Mouse (Mus musculus): ENCODE measurements around the gene Wdr90.

- no peak for TF ChIP-seq POLR2A (IDR thresholded peaks at IDR 0.05; ENCODE audit: low read depth, low read length)
- TF ChIP-seq CTCF (IDR thresholded peaks at IDR 0.05; ENCODE audit: borderline replicate concordance, insufficient read depth, low read length), result no peak
Observed at GRCm38 (mm10) chr17:25895891-25896290, 34.6 kb upstream of the Wdr90 start.

Measured in embryonic fibroblast, embryonic 13.5 days (primary cell).